Mouse (Mus musculus): ENCODE data around the gene Cldn18. TPM values are rescaled to one million over a fixed set of nuclear protein-coding genes. Genes with fewer than 3 reads are reported as not detected.

Gene Cldn18
- polyA plus RNA-seq, 1 experiment: not detected

DNA sequence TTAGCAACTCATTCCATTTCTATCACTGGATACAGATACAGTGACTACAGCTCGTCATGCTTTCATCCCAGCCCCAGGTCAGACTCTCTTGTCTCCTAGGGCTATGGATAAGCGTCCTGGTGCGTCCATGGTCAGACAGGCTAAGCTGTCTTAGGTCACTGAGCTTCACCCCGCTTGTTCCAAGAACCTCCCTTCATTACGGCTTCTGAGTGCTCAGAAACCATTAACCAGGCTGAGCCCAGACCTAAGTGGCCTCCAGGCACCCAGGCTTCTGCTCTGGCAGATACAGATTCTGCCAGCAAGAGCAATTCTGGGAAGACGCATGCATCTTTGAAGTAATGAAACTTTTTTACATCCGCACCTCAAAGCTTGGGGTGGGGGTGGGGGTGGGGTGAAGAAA lies 26.7 kb downstream of the Cldn18 start:
- no peak for TF ChIP-seq FLI1 (IDR thresholded peaks at IDR 0.05; ENCODE audit: low read length)
- no peak for TF ChIP-seq GATA1 (IDR thresholded peaks at IDR 0.05; ENCODE audit: borderline replicate concordance, low read length)
- peaks cover 6% of the 10 kb centered on the region; the same call in 1 of the 2 replicates for H3K9me3 ChIP-seq
- H3K27me3 ChIP-seq (replicated peaks): peaks cover 3% of the 10 kb centered on the region
- no peaks in the 10 kb centered on the region for H3K4me1 ChIP-seq
- H3K4me3 ChIP-seq (replicated peaks): no peak overlapping the region
- H3K36me3 ChIP-seq (replicated peaks; ENCODE audit: low read length): no peaks in the 10 kb centered on the region

DNA sequence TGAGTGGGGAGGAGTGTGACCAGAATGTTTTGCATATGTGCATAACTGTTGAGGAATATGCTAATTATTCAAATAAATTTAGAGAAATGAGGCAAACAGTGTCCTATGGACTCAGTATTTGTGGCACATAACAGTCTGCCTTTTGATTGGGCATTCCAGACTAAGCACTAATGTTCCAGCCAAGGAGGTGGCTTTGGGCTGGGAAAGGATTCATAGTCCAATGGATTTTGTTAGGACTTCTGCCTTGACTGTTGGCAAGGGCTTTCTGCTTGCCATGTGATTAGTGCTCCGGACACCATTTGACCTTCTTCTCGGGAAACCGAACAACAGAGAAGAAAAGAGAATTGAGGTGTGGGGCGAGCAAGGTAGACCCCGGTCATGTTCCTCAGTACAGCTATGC lies 27.3 kb downstream of the Cldn18 start:
- no peak for TF ChIP-seq FLI1 (IDR thresholded peaks at IDR 0.05; ENCODE audit: low read length)
- TF ChIP-seq GATA1 (IDR thresholded peaks at IDR 0.05; ENCODE audit: borderline replicate concordance, low read length): no peak
- H3K36me3 ChIP-seq (replicated peaks; ENCODE audit: low read length): no peaks in the 10 kb centered on the region
- H3K9me3 ChIP-seq: peaks cover 3% of the 10 kb centered on the region; the same call in 1 of the 2 replicates
- no peaks in the 10 kb centered on the region for H3K4me1 ChIP-seq
- no peak overlapping the region for H3K4me3 ChIP-seq (replicated peaks)
- H3K27me3 ChIP-seq (replicated peaks): peaks cover 3% of the 10 kb centered on the region

GRCm38 (mm10) chr9:99685536-99686231 lies 31.4 kb downstream of the Cldn18 start:
- Histone ChIP-seq H3K9me3 (no peaks in the 10 kb centered on the region), H3K27me3 (replicated peaks) (peaks cover 3% of the 10 kb centered on the region), H3K4me1 (no peaks in the 10 kb centered on the region), H3K4me3 (replicated peaks) (no peak overlapping the region), H3K36me3 (replicated peaks; ENCODE audit: low read length) (no peaks in the 10 kb centered on the region)
- TF ChIP-seq GATA1 (IDR thresholded peaks at IDR 0.05; ENCODE audit: borderline replicate concordance, low read length) (no peak), FLI1 (IDR thresholded peaks at IDR 0.05; ENCODE audit: low read length) (no peak)

DNA sequence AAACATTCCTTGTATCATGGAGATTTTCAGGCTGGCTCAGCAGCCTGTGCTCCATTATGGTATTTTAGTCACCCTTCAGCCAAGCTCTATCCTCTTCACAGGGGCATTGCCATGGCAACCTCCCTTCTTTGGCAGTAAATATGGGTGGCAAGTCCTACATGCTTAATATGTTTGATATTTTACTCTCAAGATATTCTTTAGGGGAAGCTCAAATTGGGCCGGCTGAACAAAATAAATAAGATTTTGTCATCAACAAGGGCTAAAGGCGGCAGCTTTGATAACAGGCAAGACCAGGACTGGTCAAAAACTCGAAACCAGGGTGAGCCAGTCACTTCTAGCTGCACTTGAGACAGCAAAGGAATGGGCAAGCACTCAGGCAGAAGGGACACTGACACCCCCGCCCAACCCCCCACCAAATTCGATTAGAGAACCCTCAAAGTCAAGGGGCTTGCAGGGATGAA lies 32.0 kb downstream of the Cldn18 start:
- Histone ChIP-seq H3K36me3 (replicated peaks; ENCODE audit: low read length) (no peaks in the 10 kb centered on the region), H3K9me3 (no peaks in the 10 kb centered on the region)
- TF ChIP-seq GATA1 (IDR thresholded peaks at IDR 0.05; ENCODE audit: borderline replicate concordance, low read length) (no peak), FLI1 (IDR thresholded peaks at IDR 0.05; ENCODE audit: low read length) (no peak)

DNA sequence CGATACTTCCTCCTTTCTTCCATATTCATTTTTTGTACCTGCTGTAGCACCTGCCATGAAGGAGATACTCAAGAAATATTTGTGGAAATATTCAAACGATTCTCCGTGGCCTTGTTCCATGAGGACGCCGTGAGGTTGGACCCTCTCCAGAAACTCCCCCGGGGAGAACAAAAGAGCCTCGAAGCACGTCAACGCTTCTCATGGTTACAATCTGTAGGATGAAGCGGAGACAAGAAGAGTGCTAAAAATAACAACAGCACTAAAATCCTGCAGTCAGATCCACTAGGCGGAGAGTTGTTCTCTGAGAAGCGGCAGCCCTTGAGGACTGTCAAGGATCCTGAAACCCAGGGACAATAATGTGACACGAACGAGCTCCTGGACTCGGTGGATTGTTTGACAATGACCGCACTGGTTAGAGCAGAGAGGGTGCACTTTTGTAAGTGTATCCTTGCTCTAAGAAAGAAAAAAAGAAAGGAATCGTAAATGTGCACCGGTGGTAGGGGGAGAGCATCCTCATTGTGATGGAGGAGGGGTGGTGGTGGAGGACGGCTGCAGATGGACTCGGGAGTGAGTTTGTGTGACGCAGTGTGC lies 35.0 kb downstream of the Cldn18 start:
- H3K4me3 ChIP-seq (replicated peaks): no peak overlapping the region
- H3K9me3 ChIP-seq: no peaks in the 10 kb centered on the region
- no peaks in the 10 kb centered on the region for H3K4me1 ChIP-seq
- TF ChIP-seq FLI1 (IDR thresholded peaks at IDR 0.05; ENCODE audit: low read length) (no peak), GATA1 (IDR thresholded peaks at IDR 0.05; ENCODE audit: borderline replicate concordance, low read length) (no peak)
- H3K36me3 ChIP-seq (replicated peaks; ENCODE audit: low read length): no peaks in the 10 kb centered on the region
- peaks cover 3% of the 10 kb centered on the region for H3K27me3 ChIP-seq (replicated peaks)

More for the DNA sequence above, 32.0 kb downstream of the Cldn18 start:
- Histone ChIP-seq H3K27me3 (replicated peaks) (peaks cover 3% of the 10 kb centered on the region), H3K4me3 (replicated peaks) (no peak overlapping the region), H3K4me1 (no peaks in the 10 kb centered on the region)

- peak overlapping the region; percentile 10 for H3K4me3 ChIP-seq (replicated peaks)
- H3K36me3 ChIP-seq (replicated peaks; ENCODE audit: low read length): no peaks in the 10 kb centered on the region
- no peaks in the 10 kb centered on the region for H3K9me3 ChIP-seq
- H3K27me3 ChIP-seq (replicated peaks): peaks cover 2% of the 10 kb centered on the region
- TF ChIP-seq GATA1 (IDR thresholded peaks at IDR 0.05; ENCODE audit: borderline replicate concordance, low read length): no peak
- no peak for TF ChIP-seq FLI1 (IDR thresholded peaks at IDR 0.05; ENCODE audit: low read length)
- no peaks in the 10 kb centered on the region; the same call in 1 of the 2 replicates for H3K4me1 ChIP-seq
Observed at GRCm38 (mm10) chr9:99675714-99676113, 41.4 kb downstream of the Cldn18 start.

- TF ChIP-seq FLI1 (IDR thresholded peaks at IDR 0.05; ENCODE audit: low read length): no peak
- TF ChIP-seq GATA1 (IDR thresholded peaks at IDR 0.05; ENCODE audit: borderline replicate concordance, low read length): no peak
- Histone ChIP-seq H3K36me3 (replicated peaks; ENCODE audit: low read length) (no peaks in the 10 kb centered on the region), H3K27me3 (replicated peaks) (peaks cover 2% of the 10 kb centered on the region), H3K9me3 (peaks cover 18% of the 10 kb centered on the region), H3K4me3 (replicated peaks) (no peak overlapping the region), H3K4me1 (no peaks in the 10 kb centered on the region; the same call in 1 of the 2 replicates)
Observed at GRCm38 (mm10) chr9:99671603-99672002, 45.5 kb downstream of the Cldn18 start.

DNA sequence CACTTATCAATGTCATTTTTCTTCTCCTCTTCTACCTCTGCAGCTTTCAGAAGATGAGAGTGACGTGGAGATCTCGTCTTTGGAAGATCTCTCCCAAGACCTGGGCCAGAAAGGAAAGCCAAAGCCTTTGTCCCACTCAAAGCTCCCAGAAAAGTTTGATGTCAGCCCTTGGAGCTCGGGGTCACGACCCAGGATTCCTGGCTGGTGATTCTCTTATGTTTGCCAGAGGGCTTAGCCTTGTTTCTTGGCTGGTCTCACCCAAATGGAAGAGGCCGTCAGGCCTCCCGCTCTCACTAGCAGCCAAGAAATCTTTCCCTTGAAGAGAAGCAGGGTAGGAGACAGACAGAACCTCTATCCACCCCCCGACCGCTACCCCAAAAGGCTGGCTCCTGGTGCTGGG lies 49.5 kb downstream of the Cldn18 start:
- Histone ChIP-seq H3K9me3 (peaks cover 18% of the 10 kb centered on the region), H3K4me1 (no peaks in the 10 kb centered on the region; the same call in 1 of the 2 replicates), H3K4me3 (replicated peaks) (no peak overlapping the region), H3K27me3 (replicated peaks) (no peaks in the 10 kb centered on the region), H3K36me3 (replicated peaks; ENCODE audit: low read length) (no peaks in the 10 kb centered on the region)
- TF ChIP-seq FLI1 (IDR thresholded peaks at IDR 0.05; ENCODE audit: low read length) (no peak), GATA1 (IDR thresholded peaks at IDR 0.05; ENCODE audit: borderline replicate concordance, low read length) (no peak)

GRCm38 (mm10) chr9:99662887-99663286 lies 54.2 kb downstream of the Cldn18 start:
- peaks cover 2% of the 10 kb centered on the region for H3K27me3 ChIP-seq (replicated peaks)
- no peaks in the 10 kb centered on the region for H3K9me3 ChIP-seq
- H3K4me1 ChIP-seq: no peaks in the 10 kb centered on the region
- no peak for TF ChIP-seq GATA1 (IDR thresholded peaks at IDR 0.05; ENCODE audit: borderline replicate concordance, low read length)
- TF ChIP-seq FLI1 (IDR thresholded peaks at IDR 0.05; ENCODE audit: low read length): no peak
- no peaks in the 10 kb centered on the region for H3K36me3 ChIP-seq (replicated peaks; ENCODE audit: low read length)
- no peak overlapping the region for H3K4me3 ChIP-seq (replicated peaks)

- Histone ChIP-seq H3K9me3 (no peaks in the 10 kb centered on the region), H3K4me3 (replicated peaks) (no peak overlapping the region), H3K36me3 (replicated peaks; ENCODE audit: low read length) (no peaks in the 10 kb centered on the region), H3K4me1 (no peaks in the 10 kb centered on the region), H3K27me3 (replicated peaks) (peaks cover 2% of the 10 kb centered on the region)
- TF ChIP-seq FLI1 (IDR thresholded peaks at IDR 0.05; ENCODE audit: low read length): no peak
- no peak for TF ChIP-seq GATA1 (IDR thresholded peaks at IDR 0.05; ENCODE audit: borderline replicate concordance, low read length)
Observed at GRCm38 (mm10) chr9:99662406-99662805, 54.7 kb downstream of the Cldn18 start.

Measured in megakaryocyte, embryonic 14.5 days (primary cell).